Mouse (Mus musculus) CH12.LX (cell line): Measurements from ENCODE around the gene Gm20708. TPM values are rescaled to one million over a fixed set of nuclear protein-coding genes. Genes with fewer than 3 reads are reported as not detected.

Source experiments
- DNase-seq: peaks from one replicate; pipeline ENCODE4 v3.0.0-alpha.2; 2013; ENCODE audit errors: extremely low read depth
- H3K27ac ChIP-seq: 2 replicates; pipeline ENCODE4 v1.5.1; 2012; ENCODE audit warnings: low read depth, mild to moderate bottlenecking, control low read depth, moderate library complexity; ENCODE audit not compliant: insufficient read depth
- H3K27me3 ChIP-seq: replicated peaks from 2 replicates; pipeline ENCODE3; 2012; ENCODE audit warnings: inconsistent platforms
- H3K36me3 ChIP-seq, 2 experiments: replicated peaks in 1 of 2; 2 replicates each; pipeline versions ENCODE3 to v1.6.1; 2012; ENCODE audit warnings: inconsistent platforms in 1 of 2, low read length in 1 of 2, mild to moderate bottlenecking in 1 of 2, mixed read lengths in 1 of 2, moderate library complexity in 1 of 2; ENCODE audit not compliant: control insufficient read depth in 1 of 2, insufficient read depth in 1 of 2
- H3K4me1 ChIP-seq, 2 experiments: 2 replicates each; pipeline ENCODE4 v1.6.1; 2012; ENCODE audit warnings: inconsistent platforms in 1 of 2, moderate library complexity in 1 of 2; ENCODE audit not compliant: insufficient read depth in 2 of 2, control insufficient read depth in 1 of 2
- H3K4me2 ChIP-seq: 2 replicates; pipeline ENCODE4 v1.6.1; 2012; ENCODE audit warnings: low read depth, mild to moderate bottlenecking, control low read depth; ENCODE audit not compliant: poor library complexity, insufficient read depth, severe bottlenecking
- H3K4me3 ChIP-seq, 3 experiments: fragments of 150-350 bp in 1 of 3; sonication (generic) in 1 of 3; replicated peaks in 1 of 3; 2 replicates each; pipeline versions ENCODE3 to v1.5.1; 2011 to 2012; ENCODE audit warnings: low read depth in 2 of 3, low read length in 2 of 3, mild to moderate bottlenecking in 2 of 3, moderate library complexity in 2 of 3, control low read depth in 1 of 3, improper control_type of control experiment in 1 of 3, inconsistent platforms in 1 of 3, mixed read lengths in 1 of 3; ENCODE audit not compliant: poor library complexity in 1 of 3
- H3K79me2 ChIP-seq: replicated peaks from 2 replicates; pipeline ENCODE4 v1.6.1; 2012; ENCODE audit warnings: mild to moderate bottlenecking, moderate library complexity; ENCODE audit not compliant: control insufficient read depth, poor library complexity, insufficient read depth, severe bottlenecking; ENCODE audit errors: extremely low read depth
- H3K9ac ChIP-seq: 2 replicates; pipeline ENCODE4 v1.6.1; 2012; ENCODE audit warnings: low read depth, mild to moderate bottlenecking, control low read depth, moderate library complexity; ENCODE audit not compliant: insufficient read depth
- H3K9me3 ChIP-seq: replicated peaks from 2 replicates; pipeline ENCODE3; 2012; ENCODE audit warnings: low read length, inconsistent platforms, mixed read lengths
- BHLHE40 ChIP-seq: IDR thresholded peaks from 2 replicates; pipeline ENCODE4 v1.6.1; 2011; ENCODE audit warnings: mild to moderate bottlenecking, low read depth, low read length, improper control_type of control experiment
- CTCF ChIP-seq, 2 experiments: IDR thresholded peaks in 1 of 2; conservative IDR thresholded peaks in 1 of 2; 2 replicates each; pipeline ENCODE4 v1.5.1; 2011 to 2012; ENCODE audit warnings: low read depth in 2 of 2, low read length in 2 of 2, improper control_type of control experiment in 1 of 2, inconsistent platforms in 1 of 2, mild to moderate bottlenecking in 1 of 2, moderate library complexity in 1 of 2
- ELF1 ChIP-seq: IDR thresholded peaks from 2 replicates; pipeline ENCODE4 v1.6.1; 2014; ENCODE audit warnings: low read depth, mild to moderate bottlenecking, inconsistent platforms, low read length, improper control_type of control experiment
- EP300 ChIP-seq: IDR thresholded peaks from 2 replicates; pipeline ENCODE4 v1.6.1; 2011; ENCODE audit warnings: low read length, improper control_type of control experiment
- ETS1 ChIP-seq: conservative IDR thresholded peaks from 2 replicates; pipeline ENCODE4 v1.6.1; 2012; ENCODE audit warnings: low read depth, mild to moderate bottlenecking, inconsistent platforms, low read length, improper control_type of control experiment, moderate library complexity
- GABPA ChIP-seq: IDR thresholded peaks from 2 replicates; pipeline ENCODE4 v1.6.1; 2012; ENCODE audit warnings: low read depth, low read length, improper control_type of control experiment, inconsistent platforms; ENCODE audit not compliant: insufficient replicate concordance
- IRF4 ChIP-seq: IDR thresholded peaks from 2 replicates; pipeline ENCODE4 v1.6.1; 2014; ENCODE audit warnings: low read depth, mild to moderate bottlenecking, inconsistent platforms, low read length, improper control_type of control experiment
- JUND ChIP-seq: conservative IDR thresholded peaks from 2 replicates; pipeline ENCODE4 v1.6.1; 2011; ENCODE audit warnings: low read depth, low read length, improper control_type of control experiment
- KAT2A ChIP-seq: IDR thresholded peaks from 2 replicates; pipeline ENCODE4 v1.6.1; 2012; ENCODE audit warnings: low read length, improper control_type of control experiment, inconsistent platforms; ENCODE audit not compliant: insufficient replicate concordance
- MEF2A ChIP-seq: IDR thresholded peaks from 2 replicates; pipeline ENCODE4 v1.6.1; 2014; ENCODE audit warnings: low read depth, mild to moderate bottlenecking, inconsistent platforms, low read length, improper control_type of control experiment, borderline replicate concordance
- MXI1 ChIP-seq: IDR thresholded peaks from 2 replicates; pipeline ENCODE4 v1.6.1; 2011; ENCODE audit warnings: mild to moderate bottlenecking, low read depth, low read length, improper control_type of control experiment
- NRF1 ChIP-seq: IDR thresholded peaks from 2 replicates; pipeline ENCODE4 v1.6.1; 2014; ENCODE audit warnings: low read depth, mild to moderate bottlenecking, inconsistent platforms, low read length, improper control_type of control experiment, moderate library complexity
- POLR2AphosphoS2 ChIP-seq: IDR thresholded peaks from 2 replicates; pipeline ENCODE4 v1.6.1; 2011; ENCODE audit warnings: low read depth, low read length, improper control_type of control experiment
- RAD21 ChIP-seq: IDR thresholded peaks from 2 replicates; pipeline ENCODE4 v1.6.1; 2011; ENCODE audit warnings: low read depth, mild to moderate bottlenecking, low read length, improper control_type of control experiment, moderate library complexity
- RCOR1 ChIP-seq: conservative IDR thresholded peaks from 2 replicates; pipeline ENCODE4 v1.6.1; 2012; ENCODE audit warnings: low read depth, mild to moderate bottlenecking, inconsistent platforms, low read length, improper control_type of control experiment
- SMC3 ChIP-seq: IDR thresholded peaks from 2 replicates; pipeline ENCODE4 v1.6.1; 2011; ENCODE audit warnings: low read depth, low read length, improper control_type of control experiment
- TBP ChIP-seq: conservative IDR thresholded peaks from 2 replicates; pipeline ENCODE4 v1.6.1; 2011; ENCODE audit warnings: low read depth, low read length, improper control_type of control experiment
- TCF12 ChIP-seq: IDR thresholded peaks from 2 replicates; pipeline ENCODE4 v1.6.1; 2014; ENCODE audit warnings: low read depth, mild to moderate bottlenecking, inconsistent platforms, low read length, improper control_type of control experiment
- dilution Hi-C: fragments of 300-500 bp; cut with MboI; formaldehyde crosslinking; loops from 2 replicates; pipeline ENCODE4 v1.14.3; 2020; ENCODE audit warnings: low sequenced_read_pairs; ENCODE audit not compliant: extremely low pct_unique_long_range_greater_than_20kb, extremely low pct_ligation_motif_present
- in situ Hi-C: fragments of 300-500 bp; cut with MboI; formaldehyde crosslinking; loops from 3 replicates; pipeline ENCODE4 v1.14.3; 2019; ENCODE audit warnings: low sequenced_read_pairs, low pct_ligation_motif_present, low pct_unique_long_range_greater_than_20kb, mixed read lengths
- polyA plus RNA-seq: library from polyadenylated mRNA; unstranded; fragments of >175 nt; gene quantifications from 2 replicates; pipeline ENCODE4 v1.2.1, GENCODE M21; 2012; ENCODE audit warnings: low read depth; ENCODE audit not compliant: insufficient read length
- total RNA-seq, 2 experiments: library from RNA; depleted of rRNA; stranded (reverse); fragments of 300-350 nt in 1 of 2; fragments of >200 nt in 1 of 2; gene quantifications; 2 replicates each; pipeline ENCODE4 v1.2.3; 2012 to 2014

Gene Gm20708
- total and polyA plus RNA-seq, 3 experiments: 0.50 to 1.0 (median 0.80) TPM

- peak overlapping the region in 2 of 3 experiments; percentile 6 for H3K4me3 ChIP-seq
- dilution Hi-C loops (no loop called here), in situ Hi-C loops (no loop called here)
- no peaks in the 10 kb centered on the region for H3K9me3 ChIP-seq
- peaks cover 20 to 67% of the 10 kb centered on the region in 2 experiments for H3K4me1 ChIP-seq
- DNase-seq: peak; percentile 69
- H3K36me3 ChIP-seq: peaks cover 69 to 90% of the 10 kb centered on the region in 2 experiments
- H3K9ac ChIP-seq: no peak overlapping the region
- H3K27ac ChIP-seq: 0 out of 2 replicates have a peak overlapping the region, but pooled peaks have one; percentile 2
- H3K79me2 ChIP-seq: no peaks in the 10 kb centered on the region
- TF ChIP-seq NRF1 (peak; percentile 15; the same call in 1 of the 2 replicates), ETS1 (no peak), MEF2A (0 out of 2 replicates have a peak, but pooled peaks have one; percentile 34), RCOR1 (no peak), JUND (no peak), ELF1 (peak; percentile 76), CTCF (conservative IDR thresholded peaks at IDR 0.05 in 1 of 2, IDR thresholded peaks at IDR 0.05 in 1 of 2; ENCODE audit: low read depth in 2 of 2, low read length in 2 of 2) (no peak), BHLHE40 (peak; percentile 48; the same call in 1 of the 2 replicates), TCF12 (peak; percentile 91), MXI1 (0 out of 2 replicates have a peak, but pooled peaks have one; percentile 26), EP300 (peak; percentile 55; the same call in 1 of the 2 replicates)
- no peaks in the 10 kb centered on the region for H3K27me3 ChIP-seq
- H3K4me2 ChIP-seq: no peak overlapping the region
Measured at GRCm38 (mm10) chr11:117768725-117769682, 40.5 kb upstream of the Gm20708 start.

GRCm38 (mm10) chr11:117769683-117770047, 39.8 kb upstream of the Gm20708 start:
- no peaks in the 10 kb centered on the region for H3K27me3 ChIP-seq
- no peaks in the 10 kb centered on the region for H3K79me2 ChIP-seq
- H3K9ac ChIP-seq: no peak overlapping the region
- no peak overlapping the region for H3K4me3 ChIP-seq
- peaks cover 20 to 67% of the 10 kb centered on the region in 2 experiments for H3K4me1 ChIP-seq
- H3K36me3 ChIP-seq: peaks cover 68 to 90% of the 10 kb centered on the region in 2 experiments
- no peak overlapping the region for H3K4me2 ChIP-seq
- dilution Hi-C loops (no loop called here), in situ Hi-C loops (no loop called here)
- DNase-seq: no peak
- no peak for TF ChIP-seq GABPA
- TF ChIP-seq ETS1: no peak
- no peak for TF ChIP-seq RCOR1
- no peak for TF ChIP-seq IRF4
- no peak for TF ChIP-seq SMC3
- TF ChIP-seq POLR2AphosphoS2: no peak
- no peak for TF ChIP-seq KAT2A
- no peak for TF ChIP-seq TBP
- TF ChIP-seq RAD21: no peak
- TF ChIP-seq, all 38 proteins: peak for 0
- Histone ChIP-seq H3K27ac (no peak overlapping the region), H3K9me3 (no peaks in the 10 kb centered on the region)
